Mouse (Mus musculus): ENCODE results near the gene Dydc2. TPM values are rescaled to one million over a fixed set of nuclear protein-coding genes. Genes with fewer than 3 reads are reported as not detected.
A peak's percentile ranks its signal among the peaks of the same experiment; 100 is the strongest.
"Not testable (repeated sequence)": the region's sequence is repeated elsewhere in the genome, so short reads cannot be mapped to it uniquely, and the experiment has no call there.

Dydc2 gene
- polyA plus RNA-seq, 1 experiment from 2014 or later = not detected

DNA sequence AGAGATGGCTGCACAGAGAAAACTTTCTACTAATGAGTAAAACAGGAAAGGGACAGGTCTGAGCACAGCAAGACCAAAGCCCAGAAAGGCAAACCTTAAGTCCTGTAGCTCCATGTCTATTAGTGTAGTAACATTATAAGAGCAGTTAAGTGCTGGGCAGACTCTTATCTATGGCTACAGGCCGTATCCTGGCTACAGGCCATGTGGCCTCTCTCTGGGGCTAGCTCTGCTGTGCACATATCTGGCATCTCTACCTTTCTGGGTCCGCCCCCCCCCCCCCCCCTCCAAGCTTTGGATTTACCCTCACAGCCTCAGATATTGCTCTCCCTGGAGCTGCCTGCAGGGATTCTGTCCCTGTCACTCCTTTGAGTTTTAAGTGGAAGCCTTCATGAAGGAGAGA is 3.8 kb downstream of the Dydc2 start:
- H3K9me3 ChIP-seq (ENCODE audit: control insufficient read depth, low read length) = no peaks in the 10 kb centered on the region
- no peak overlapping the region for H3K9ac ChIP-seq (ENCODE audit: low read depth, low read length)
- no peak overlapping the region for H3K4me2 ChIP-seq (ENCODE audit: low read depth, low read length)
- WGBS = 39% methylated on average over 2 of the region's 2 CpGs
- H3K27ac ChIP-seq (ENCODE audit: low read length) = no peak overlapping the region
- ATAC-seq = no peak
- no peaks in the 10 kb centered on the region for H3K36me3 ChIP-seq (ENCODE audit: control insufficient read depth, insufficient read depth, low read length)
- H3K27me3 ChIP-seq (replicated peaks; ENCODE audit: control insufficient read depth, insufficient read depth, low read length) = no peaks in the 10 kb centered on the region
- no peak overlapping the region for H3K4me3 ChIP-seq (ENCODE audit: low read length)
- H3K4me1 ChIP-seq (ENCODE audit: control insufficient read depth, insufficient read depth, low read length) = no peaks in the 10 kb centered on the region

- not testable (repeated sequence) for H3K4me1 ChIP-seq (ENCODE audit: control insufficient read depth, insufficient read depth, low read length); ATAC-seq; H3K4me3 ChIP-seq (ENCODE audit: low read length); H3K27ac ChIP-seq (ENCODE audit: low read length); H3K27me3 ChIP-seq (replicated peaks; ENCODE audit: control insufficient read depth, insufficient read depth, low read length); H3K4me2 ChIP-seq (ENCODE audit: low read depth, low read length); H3K9ac ChIP-seq (ENCODE audit: low read depth, low read length); H3K9me3 ChIP-seq (ENCODE audit: control insufficient read depth, low read length); H3K36me3 ChIP-seq (ENCODE audit: control insufficient read depth, insufficient read depth, low read length)
- WGBS = 75% methylated on average over 3 of the region's 4 CpGs
These were observed 15.8 kb downstream of the Dydc2 start for GRCm38 (mm10) chr14:41053190-41053589.

- no peaks in the 10 kb centered on the region for H3K4me1 ChIP-seq (ENCODE audit: control insufficient read depth, insufficient read depth, low read length)
- H3K4me2 ChIP-seq (ENCODE audit: low read depth, low read length) = no peak overlapping the region
- no peaks in the 10 kb centered on the region for H3K27me3 ChIP-seq (replicated peaks; ENCODE audit: control insufficient read depth, insufficient read depth, low read length)
- H3K9me3 ChIP-seq (ENCODE audit: control insufficient read depth, low read length) = no peaks in the 10 kb centered on the region
- H3K9ac ChIP-seq (ENCODE audit: low read depth, low read length) = no peak overlapping the region
- no peak for ATAC-seq
- H3K27ac ChIP-seq (ENCODE audit: low read length) = no peak overlapping the region
- no peak overlapping the region for H3K4me3 ChIP-seq (ENCODE audit: low read length)
- 78% methylated on average over 5 of the region's 5 CpGs for WGBS
- no peaks in the 10 kb centered on the region for H3K36me3 ChIP-seq (ENCODE audit: control insufficient read depth, insufficient read depth, low read length)
These were observed 16.5 kb downstream of the Dydc2 start for GRCm38 (mm10) chr14:41052481-41052880.

DNA sequence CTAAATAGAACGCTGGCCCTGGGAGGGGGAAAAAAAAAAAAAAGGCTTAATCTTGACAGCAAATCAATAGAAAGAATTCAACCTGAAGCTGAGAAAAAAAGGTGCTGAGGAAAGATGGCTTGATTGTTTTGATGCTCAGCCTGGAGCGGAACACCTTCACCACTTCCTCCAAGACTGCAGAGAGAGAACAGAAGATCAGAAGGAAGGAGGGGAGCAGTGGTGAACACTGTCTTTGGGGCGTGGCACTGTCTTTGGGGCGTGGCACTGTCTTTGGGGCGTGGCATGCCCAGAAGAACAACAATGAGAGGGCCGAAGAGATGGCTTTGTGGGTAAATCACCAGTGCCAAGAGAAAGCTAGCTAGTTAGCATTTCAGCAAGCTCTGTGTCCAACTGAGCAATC is 18.5 kb downstream of the Dydc2 start:
- 68% methylated on average over 6 of the region's 6 CpGs for WGBS
- ATAC-seq = no peak
- H3K4me1 ChIP-seq (ENCODE audit: control insufficient read depth, insufficient read depth, low read length) = no peaks in the 10 kb centered on the region
- H3K9ac ChIP-seq (ENCODE audit: low read depth, low read length) = no peak overlapping the region
- H3K27ac ChIP-seq (ENCODE audit: low read length) = no peak overlapping the region
- H3K4me3 ChIP-seq (ENCODE audit: low read length) = no peak overlapping the region
- no peaks in the 10 kb centered on the region for H3K9me3 ChIP-seq (ENCODE audit: control insufficient read depth, low read length)
- no peaks in the 10 kb centered on the region for H3K27me3 ChIP-seq (replicated peaks; ENCODE audit: control insufficient read depth, insufficient read depth, low read length)
- no peak overlapping the region for H3K4me2 ChIP-seq (ENCODE audit: low read depth, low read length)
- H3K36me3 ChIP-seq (ENCODE audit: control insufficient read depth, insufficient read depth, low read length) = no peaks in the 10 kb centered on the region

- no peak for ATAC-seq
- WGBS = 79% methylated on average over 2 of the region's 2 CpGs
- Histone ChIP-seq H3K36me3 (ENCODE audit: control insufficient read depth, insufficient read depth, low read length) (no peaks in the 10 kb centered on the region), H3K27me3 (replicated peaks; ENCODE audit: control insufficient read depth, insufficient read depth, low read length) (no peaks in the 10 kb centered on the region), H3K4me2 (ENCODE audit: low read depth, low read length) (no peak overlapping the region), H3K27ac (ENCODE audit: low read length) (no peak overlapping the region), H3K9me3 (ENCODE audit: control insufficient read depth, low read length) (no peaks in the 10 kb centered on the region), H3K4me3 (ENCODE audit: low read length) (no peak overlapping the region), H3K9ac (ENCODE audit: low read depth, low read length) (no peak overlapping the region), H3K4me1 (ENCODE audit: control insufficient read depth, insufficient read depth, low read length) (no peaks in the 10 kb centered on the region)
These were observed 21.6 kb downstream of the Dydc2 start for GRCm38 (mm10) chr14:41047402-41047801.

DNA sequence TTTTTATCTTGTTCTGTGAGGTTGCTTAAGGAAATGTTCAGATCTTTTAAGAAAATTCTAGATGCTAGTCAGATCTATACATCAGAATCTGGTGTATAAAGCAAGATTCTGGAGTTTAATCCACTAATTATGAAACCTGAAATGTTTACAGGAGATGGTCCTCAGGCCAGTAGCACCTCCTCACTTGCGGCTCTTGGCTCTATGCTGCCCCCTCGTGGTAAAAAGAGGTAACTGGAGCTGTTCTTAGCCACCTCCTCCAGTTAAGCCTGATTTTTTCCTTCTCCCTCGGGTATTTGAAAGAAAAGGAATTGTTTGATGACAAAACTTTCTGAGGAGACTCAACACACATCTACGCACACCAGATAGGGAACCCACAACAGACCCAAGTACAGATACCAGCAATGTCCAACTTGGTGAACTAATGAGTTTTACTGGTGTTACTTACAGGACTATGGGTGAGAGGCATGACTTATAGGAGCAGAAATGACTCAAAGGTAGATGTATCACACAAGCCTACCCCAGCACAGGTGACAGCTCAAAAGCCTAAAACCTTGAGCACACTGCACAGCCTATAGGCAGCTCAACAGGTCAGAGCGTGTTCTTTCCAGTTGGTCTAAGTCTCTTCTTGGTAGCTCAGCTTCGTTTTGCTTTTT is 33.7 kb downstream of the Dydc2 start:
- H3K4me1 ChIP-seq (ENCODE audit: control insufficient read depth, insufficient read depth, low read length) = no peaks in the 10 kb centered on the region
- H3K4me3 ChIP-seq (ENCODE audit: low read length) = no peak overlapping the region
- ATAC-seq = 0 out of 2 replicates have a peak, but pooled peaks have one; percentile 21
- no peak overlapping the region for H3K4me2 ChIP-seq (ENCODE audit: low read depth, low read length)
- WGBS = 33% methylated on average over 6 of the region's 6 CpGs
- no peaks in the 10 kb centered on the region for H3K27me3 ChIP-seq (replicated peaks; ENCODE audit: control insufficient read depth, insufficient read depth, low read length)
- no peaks in the 10 kb centered on the region for H3K9me3 ChIP-seq (ENCODE audit: control insufficient read depth, low read length)
- H3K27ac ChIP-seq (ENCODE audit: low read length) = no peak overlapping the region
- H3K9ac ChIP-seq (ENCODE audit: low read depth, low read length) = no peak overlapping the region
- H3K36me3 ChIP-seq (ENCODE audit: control insufficient read depth, insufficient read depth, low read length) = no peaks in the 10 kb centered on the region

- no peak overlapping the region for H3K27ac ChIP-seq (ENCODE audit: low read length)
- H3K4me1 ChIP-seq (ENCODE audit: control insufficient read depth, insufficient read depth, low read length) = no peaks in the 10 kb centered on the region
- peak; percentile 83 for ATAC-seq
- H3K9me3 ChIP-seq (ENCODE audit: control insufficient read depth, low read length) = no peaks in the 10 kb centered on the region
- H3K4me2 ChIP-seq (ENCODE audit: low read depth, low read length) = peak overlapping the region; percentile 46; the same call in 1 of the 2 replicates
- H3K27me3 ChIP-seq (replicated peaks; ENCODE audit: control insufficient read depth, insufficient read depth, low read length) = no peaks in the 10 kb centered on the region
- no peak overlapping the region for H3K9ac ChIP-seq (ENCODE audit: low read depth, low read length)
- H3K4me3 ChIP-seq (ENCODE audit: low read length) = peak overlapping the region; percentile 14; the same call in 1 of the 2 replicates
- 50% methylated on average over 13 of the region's 13 CpGs for WGBS
- H3K36me3 ChIP-seq (ENCODE audit: control insufficient read depth, insufficient read depth, low read length) = no peaks in the 10 kb centered on the region
These were observed 35.6 kb downstream of the Dydc2 start for GRCm38 (mm10) chr14:41033135-41034110.

GRCm38 (mm10) chr14:41030989-41031513 is 38.0 kb downstream of the Dydc2 start:
- WGBS = 92% methylated on average over 6 of the region's 6 CpGs
- no peak overlapping the region for H3K9ac ChIP-seq (ENCODE audit: low read depth, low read length)
- no peaks in the 10 kb centered on the region for H3K27me3 ChIP-seq (replicated peaks; ENCODE audit: control insufficient read depth, insufficient read depth, low read length)
- H3K4me3 ChIP-seq (ENCODE audit: low read length) = no peak overlapping the region
- H3K4me1 ChIP-seq (ENCODE audit: control insufficient read depth, insufficient read depth, low read length) = no peaks in the 10 kb centered on the region
- H3K4me2 ChIP-seq (ENCODE audit: low read depth, low read length) = no peak overlapping the region
- ATAC-seq = no peak
- H3K27ac ChIP-seq (ENCODE audit: low read length) = no peak overlapping the region
- no peaks in the 10 kb centered on the region for H3K36me3 ChIP-seq (ENCODE audit: control insufficient read depth, insufficient read depth, low read length)
- H3K9me3 ChIP-seq (ENCODE audit: control insufficient read depth, low read length) = no peaks in the 10 kb centered on the region

DNA sequence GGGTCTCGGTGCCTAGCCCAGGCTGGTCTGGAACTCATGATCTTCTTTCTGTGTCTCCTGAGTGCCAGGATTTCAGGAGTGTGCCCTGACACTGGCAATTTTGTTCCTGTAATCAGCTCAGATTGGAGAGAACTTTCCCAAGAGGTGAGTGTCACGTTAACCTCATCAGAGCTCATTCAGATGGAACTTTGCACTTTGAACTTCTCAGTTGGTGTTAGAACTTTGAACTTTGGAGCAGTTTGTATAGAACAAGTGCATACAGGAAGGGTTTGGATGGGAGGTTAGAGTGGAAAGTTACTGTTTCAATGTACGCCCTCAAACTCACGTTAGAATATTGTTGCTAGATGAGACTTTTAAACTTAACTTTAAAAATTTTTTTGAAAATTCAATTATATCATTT is 39.7 kb downstream of the Dydc2 start:
- no peak overlapping the region for H3K9ac ChIP-seq (ENCODE audit: low read depth, low read length)
- no peak overlapping the region for H3K27ac ChIP-seq (ENCODE audit: low read length)
- no peaks in the 10 kb centered on the region for H3K9me3 ChIP-seq (ENCODE audit: control insufficient read depth, low read length)
- WGBS = 72% methylated on average over 4 of the region's 4 CpGs
- H3K27me3 ChIP-seq (replicated peaks; ENCODE audit: control insufficient read depth, insufficient read depth, low read length) = no peaks in the 10 kb centered on the region
- no peaks in the 10 kb centered on the region; the same call in 1 of the 2 replicates for H3K4me1 ChIP-seq (ENCODE audit: control insufficient read depth, insufficient read depth, low read length)
- peak; percentile 36 for ATAC-seq
- no peak overlapping the region for H3K4me3 ChIP-seq (ENCODE audit: low read length)
- no peaks in the 10 kb centered on the region for H3K36me3 ChIP-seq (ENCODE audit: control insufficient read depth, insufficient read depth, low read length)
- H3K4me2 ChIP-seq (ENCODE audit: low read depth, low read length) = no peak overlapping the region
